Comparison of ENCODE assay signal across 9 mouse cellular contexts in genomic region chr11:31248467-31248866, GRCm38 (mm10).
DNase-seq lines count a peak whose midpoint lies in the region; ATAC-seq lines count a peak whose summit lies in the region.
"Had no signal": no experiment of that assay in that cellular context is flagged by ENCODE, and none has a peak within 500 bp of the region (broad histone marks: within the 10 kb centered on the region; RNA-seq: fewer than 3 reads in every experiment).

No protein-coding gene starts in this region.

- H3K27me3 ChIP-seq in forebrain, embryonic 13.5 days, result no peaks in the 10 kb centered on the region
- H3K27me3 ChIP-seq: embryonic facial prominence, embryonic 15.5 days had no signal

- WGBS in forebrain, embryonic 13.5 days, result 29% methylated on average over 2 of the region's 2 CpGs

- H3K4me1 ChIP-seq in forebrain, embryonic 13.5 days, result no peaks in the 10 kb centered on the region
- H3K4me1 ChIP-seq: embryonic facial prominence, embryonic 15.5 days had no signal

- peak; percentile 74 for DNase-seq in thymus, postnatal 0 days (ENCODE audit: low spot score)
- no peak for DNase-seq in thymus, adult 18-20 months
- peak; percentile 70 for DNase-seq in c-Kit-positive CD71-positive TER-119-positive erythroid progenitor cells, embryonic 14.5 days (ENCODE audit: low spot score)
- peak; percentile 81 for DNase-seq in induced T-regulatory cell, adult 2 months (ENCODE audit: low read depth)
- peak; percentile 88 to 94 for DNase-seq in left cerebral cortex, postnatal 25 days (ENCODE audit: low spot score in 2 of 2)
- peak; percentile 60 for DNase-seq in naive thymus-derived CD4-positive, alpha-beta T cell, adult 2 months (ENCODE audit: low read depth)
- peak; percentile 25 for DNase-seq in thymus, postnatal 25 days

- no peaks in the 10 kb centered on the region for H3K9me3 ChIP-seq in forebrain, embryonic 13.5 days (replicated peaks)
- H3K9me3 ChIP-seq: embryonic facial prominence, embryonic 15.5 days had no signal

- no peak overlapping the region for H3K9ac ChIP-seq in forebrain, embryonic 13.5 days
- H3K9ac ChIP-seq: embryonic facial prominence, embryonic 15.5 days had no signal

- no peak overlapping the region for H3K27ac ChIP-seq in forebrain, embryonic 13.5 days
- H3K27ac ChIP-seq: embryonic facial prominence, embryonic 15.5 days had no signal

- H3K4me2 ChIP-seq in forebrain, embryonic 13.5 days, result no peak overlapping the region
- H3K4me2 ChIP-seq: embryonic facial prominence, embryonic 15.5 days had no signal

- H3K4me3 ChIP-seq in forebrain, embryonic 13.5 days, result no peak overlapping the region
- H3K4me3 ChIP-seq: embryonic facial prominence, embryonic 15.5 days had no signal

- intact Hi-C loops in left cerebral cortex, postnatal 25 days (cut with DNase I), result loop anchor here (1.0 to 10.0 kb wide), 2 partner anchors 390 to 696 kb away; no protein-coding TSS in a partner anchor

- peak; percentile 74 for ATAC-seq in forebrain, embryonic 13.5 days

- H3K36me3 ChIP-seq in forebrain, embryonic 13.5 days (ENCODE audit: poor library complexity, severe bottlenecking), result no peaks in the 10 kb centered on the region
- H3K36me3 ChIP-seq: embryonic facial prominence, embryonic 15.5 days had no signal

Comparison
In these comparisons a context has a peak if more than half of its experiments do, and no peak if none do; other contexts are left out.
1. DNase-seq: peak in thymus, postnatal 0 days (single experiment), c-Kit-positive CD71-positive TER-119-positive erythroid progenitor cells, embryonic 14.5 days (single experiment), induced T-regulatory cell, adult 2 months (single experiment), left cerebral cortex, postnatal 25 days (2 of 2), naive thymus-derived CD4-positive, alpha-beta T cell, adult 2 months (single experiment) and thymus, postnatal 25 days (single experiment); none in thymus, adult 18-20 months (0 of 2).